Mouse (Mus musculus) 416B (cell line): ENCODE data around the gene Naa80.

ENCODE experiments used
- DNase-seq: peaks from one replicate; pipeline ENCODE4 v3.0.0; 2011; ENCODE audit warnings: low read depth

Naa80 gene

GRCm38 (mm10) chr9:107596619-107597569 lies 18.2 kb downstream of the Naa80 start:
- DNase-seq: no peak

GRCm38 (mm10) chr9:107598385-107598784 lies 19.7 kb downstream of the Naa80 start:
- no peak for DNase-seq

- no peak for DNase-seq
Observed at GRCm38 (mm10) chr9:107599433-107599832, 20.7 kb downstream of the Naa80 start.

- no peak for DNase-seq
Observed at GRCm38 (mm10) chr9:107599842-107600241, 21.2 kb downstream of the Naa80 start.

- DNase-seq: peak; percentile 27
Observed at GRCm38 (mm10) chr9:107600745-107601144, 22.1 kb downstream of the Naa80 start.

- no peak for DNase-seq
Observed at GRCm38 (mm10) chr9:107601275-107601674, 22.6 kb downstream of the Naa80 start.

GRCm38 (mm10) chr9:107602068-107602648 lies 23.5 kb downstream of the Naa80 start:
- peak; percentile 89 for DNase-seq

GRCm38 (mm10) chr9:107603251-107603650 lies 24.6 kb downstream of the Naa80 start:
- DNase-seq: no peak

- DNase-seq: no peak
Observed at GRCm38 (mm10) chr9:107605041-107605661, 26.5 kb downstream of the Naa80 start.

GRCm38 (mm10) chr9:107606591-107606990 lies 27.9 kb downstream of the Naa80 start:
- DNase-seq: no peak

GRCm38 (mm10) chr9:107607036-107607435 lies 28.3 kb downstream of the Naa80 start:
- DNase-seq: no peak

GRCm38 (mm10) chr9:107607653-107608245 lies 29.1 kb downstream of the Naa80 start:
- DNase-seq: no peak

GRCm38 (mm10) chr9:107608741-107609432 lies 30.2 kb downstream of the Naa80 start, which contains the start of gene Sema3b:
Gene Sema3b, minus strand, starts transcription at chr9:107609229.
- DNase-seq: no peak

- no peak for DNase-seq
Observed at GRCm38 (mm10) chr9:107609433-107609830, 30.7 kb downstream of the Naa80 start.

GRCm38 (mm10) chr9:107611456-107612190 lies 32.9 kb downstream of the Naa80 start:
- DNase-seq: peak; percentile 52

GRCm38 (mm10) chr9:107612191-107612944 lies 33.7 kb downstream of the Naa80 start:
- peak; percentile 95 for DNase-seq

GRCm38 (mm10) chr9:107612945-107613569 lies 34.4 kb downstream of the Naa80 start:
- no peak for DNase-seq

GRCm38 (mm10) chr9:107615035-107615434 lies 36.3 kb downstream of the Naa80 start:
- DNase-seq: no peak

GRCm38 (mm10) chr9:107617461-107617860 lies 38.8 kb downstream of the Naa80 start:
- peak; percentile 47 for DNase-seq

- no peak for DNase-seq
Observed at GRCm38 (mm10) chr9:107618098-107618497, 39.4 kb downstream of the Naa80 start.
